Mouse (Mus musculus) cortical plate, adult 2 months (tissue): ENCODE data around the gene Tcf3.

Source experiments
- CTCF ChIP-seq: fragments of 200-500 bp; IDR thresholded peaks from 2 replicates; pipeline ENCODE4 v1.5.1; 2011; ENCODE audit warnings: mild to moderate bottlenecking, control low read depth, low read length; ENCODE audit not compliant: insufficient read depth; ENCODE audit errors: extremely low read depth
- POLR2A ChIP-seq: fragments of 200-500 bp; IDR thresholded peaks from 2 replicates; pipeline ENCODE4 v1.6.1; 2011; ENCODE audit warnings: mild to moderate bottlenecking, low read length, control low read depth; ENCODE audit not compliant: insufficient read depth; ENCODE audit errors: extremely low read depth

DNA sequence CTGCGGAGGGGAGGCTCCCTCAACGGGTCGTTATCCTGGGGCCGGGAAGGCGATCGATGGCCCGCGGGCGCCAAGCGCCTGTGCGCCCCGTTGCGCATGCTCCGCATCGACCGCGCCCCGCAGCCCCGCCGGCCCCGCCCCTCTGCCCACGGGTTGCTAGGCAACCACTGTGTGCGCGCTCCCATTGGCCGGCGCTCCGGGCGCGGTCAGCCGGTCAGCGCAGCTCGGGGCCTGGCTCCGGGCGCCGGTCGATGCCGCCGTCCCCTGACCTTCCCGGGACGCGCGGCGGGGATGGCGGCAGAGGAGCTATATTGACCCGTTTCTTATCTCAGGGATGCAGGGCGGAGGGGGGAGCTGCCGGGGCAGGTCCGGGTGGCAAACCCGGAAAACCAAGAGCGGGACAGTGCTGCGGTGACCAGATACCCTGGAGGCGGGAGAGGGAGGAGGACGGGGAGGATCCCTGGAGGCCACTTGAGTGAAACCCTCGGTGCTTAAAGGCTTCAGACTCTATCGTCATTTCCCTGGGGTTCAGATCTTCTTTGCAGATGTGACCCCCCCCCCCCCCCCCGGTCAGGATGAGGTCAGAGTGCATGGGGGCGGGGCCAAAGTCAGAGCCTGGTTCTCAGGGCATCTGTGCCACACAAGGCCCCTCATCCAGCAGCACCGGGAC lies 42.0 kb upstream of the Tcf3 start:
- TF ChIP-seq CTCF (no peak), POLR2A (peak; percentile 53; the same call in 1 of the 2 replicates)
